Mouse (Mus musculus): Measurements from ENCODE around the gene Cntnap1. TPM values are rescaled to one million over a fixed set of nuclear protein-coding genes. Genes with fewer than 3 reads are reported as not detected.
A peak's percentile ranks its signal among the peaks of the same experiment; 100 is the strongest.

The Cntnap1 gene
- polyA plus RNA-seq, 1 experiment from 2014 or later: 2.8 TPM

GRCm38 (mm10) chr11:101138536-101139181 lies 31.7 kb upstream of the Cntnap1 start:
- Histone ChIP-seq H3K36me3 (no peaks in the 10 kb centered on the region), H3K4me3 (peak overlapping the region; percentile 15), H3K27ac (peak overlapping the region; percentile 36), H3K9ac (no peak overlapping the region), H3K9me3 (no peaks in the 10 kb centered on the region), H3K27me3 (peaks cover 10% of the 10 kb centered on the region), H3K4me2 (peak overlapping the region; percentile 36), H3K4me1 (replicated peaks) (peaks cover 19% of the 10 kb centered on the region)
- WGBS: 26% methylated on average over 15 of the region's 15 CpGs
- ATAC-seq (ENCODE audit: low FRiP score): 0 out of 2 replicates have a peak, but pooled peaks have one; percentile 57

GRCm38 (mm10) chr11:101140164-101140819 lies 30.0 kb upstream of the Cntnap1 start:
- Histone ChIP-seq H3K27me3 (peaks cover 10% of the 10 kb centered on the region), H3K4me2 (peak overlapping the region; percentile 48), H3K4me3 (peak overlapping the region; percentile 30), H3K4me1 (replicated peaks) (peaks cover 23% of the 10 kb centered on the region), H3K9ac (peak overlapping the region; percentile 64), H3K27ac (peak overlapping the region; percentile 66), H3K9me3 (no peaks in the 10 kb centered on the region), H3K36me3 (no peaks in the 10 kb centered on the region)
- WGBS: 42% methylated on average over 27 of the region's 27 CpGs
- ATAC-seq (ENCODE audit: low FRiP score): no peak

GRCm38 (mm10) chr11:101141088-101141487 lies 29.2 kb upstream of the Cntnap1 start:
- no peak overlapping the region for H3K4me2 ChIP-seq
- WGBS: 89% methylated on average over 8 of the region's 8 CpGs
- ATAC-seq (ENCODE audit: low FRiP score): no peak
- peak overlapping the region; percentile 66; the same call in 1 of the 2 replicates for H3K27ac ChIP-seq
- no peaks in the 10 kb centered on the region for H3K36me3 ChIP-seq
- peaks cover 10% of the 10 kb centered on the region for H3K27me3 ChIP-seq
- H3K4me1 ChIP-seq (replicated peaks): peaks cover 26% of the 10 kb centered on the region
- H3K4me3 ChIP-seq: no peak overlapping the region
- H3K9ac ChIP-seq: no peak overlapping the region
- no peaks in the 10 kb centered on the region for H3K9me3 ChIP-seq

- Histone ChIP-seq H3K9ac (no peak overlapping the region), H3K27ac (no peak overlapping the region), H3K36me3 (no peaks in the 10 kb centered on the region), H3K4me1 (replicated peaks) (peaks cover 35% of the 10 kb centered on the region), H3K27me3 (peaks cover 10% of the 10 kb centered on the region), H3K4me3 (no peak overlapping the region), H3K4me2 (no peak overlapping the region), H3K9me3 (no peaks in the 10 kb centered on the region)
- ATAC-seq (ENCODE audit: low FRiP score): no peak
- WGBS: 88% methylated on average over 10 of the region's 10 CpGs
Measured at GRCm38 (mm10) chr11:101142215-101142967, 27.9 kb upstream of the Cntnap1 start.

GRCm38 (mm10) chr11:101143338-101144225 lies 26.7 kb upstream of the Cntnap1 start:
- peak overlapping the region; percentile 56 for H3K9ac ChIP-seq
- WGBS: 16% methylated on average over 18 of the region's 19 CpGs
- H3K36me3 ChIP-seq: no peaks in the 10 kb centered on the region
- peak; percentile 64 for ATAC-seq (ENCODE audit: low FRiP score)
- H3K27me3 ChIP-seq: peaks cover 10% of the 10 kb centered on the region
- peak overlapping the region; percentile 53 for H3K4me2 ChIP-seq
- H3K4me3 ChIP-seq: peak overlapping the region; percentile 27
- H3K9me3 ChIP-seq: no peaks in the 10 kb centered on the region
- H3K4me1 ChIP-seq (replicated peaks): peaks cover 33% of the 10 kb centered on the region
- H3K27ac ChIP-seq: peak overlapping the region; percentile 63

DNA sequence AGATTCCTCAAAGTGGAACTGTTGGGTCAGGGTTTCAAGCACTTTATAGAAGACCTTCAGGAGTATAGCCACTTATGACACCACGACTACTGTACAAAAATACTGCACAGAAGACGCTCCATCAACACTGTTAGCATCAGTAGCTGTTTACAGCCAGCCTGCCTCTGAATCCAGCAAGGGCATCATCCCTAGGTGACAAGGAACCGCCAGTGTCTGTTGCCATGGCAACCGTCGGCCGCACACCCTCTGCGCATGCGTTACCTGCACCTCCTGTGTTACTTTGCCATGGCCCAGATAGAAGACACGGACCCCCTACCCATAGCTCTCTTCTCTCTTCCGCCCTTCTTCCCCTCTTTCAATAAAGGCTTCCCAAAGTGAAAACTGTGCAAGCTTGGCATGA lies 23.9 kb upstream of the Cntnap1 start:
- 16% methylated on average over 10 of the region's 10 CpGs for WGBS
- peak overlapping the region; percentile 33 for H3K4me2 ChIP-seq
- ATAC-seq (ENCODE audit: low FRiP score): peak; percentile 73; the same call in 1 of the 2 replicates

DNA sequence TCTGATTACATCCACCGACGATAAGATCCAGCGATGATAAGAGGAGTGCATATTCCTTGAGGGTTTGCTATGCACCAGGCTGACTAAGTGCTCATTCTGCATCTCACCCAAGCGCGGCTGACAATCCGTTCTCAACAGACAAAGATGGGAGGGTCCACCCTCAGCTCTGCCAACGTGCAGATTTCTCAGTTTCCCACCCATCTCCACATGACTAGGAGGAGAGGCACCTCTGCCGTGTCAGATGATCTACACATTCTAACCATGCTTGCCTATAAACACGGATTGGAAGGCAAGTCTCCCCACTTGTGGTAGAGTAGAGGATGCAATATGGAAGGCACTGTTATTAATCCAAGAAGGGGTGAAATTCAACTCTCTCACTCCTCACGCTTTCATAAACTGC lies 21.6 kb upstream of the Cntnap1 start:
- H3K4me3 ChIP-seq: no peak overlapping the region
- 76% methylated on average over 10 of the region's 10 CpGs for WGBS
- peaks cover 28% of the 10 kb centered on the region for H3K4me1 ChIP-seq (replicated peaks)
- no peaks in the 10 kb centered on the region for H3K36me3 ChIP-seq
- peak overlapping the region; percentile 69; the same call in 1 of the 2 replicates for H3K27ac ChIP-seq
- no peak overlapping the region for H3K9ac ChIP-seq
- no peaks in the 10 kb centered on the region for H3K27me3 ChIP-seq
- H3K4me2 ChIP-seq: no peak overlapping the region
- ATAC-seq (ENCODE audit: low FRiP score): no peak
- H3K9me3 ChIP-seq: no peaks in the 10 kb centered on the region

More for the DNA sequence above, 23.9 kb upstream of the Cntnap1 start:
- H3K27ac ChIP-seq: peak overlapping the region; percentile 80
- H3K36me3 ChIP-seq: no peaks in the 10 kb centered on the region
- no peaks in the 10 kb centered on the region for H3K9me3 ChIP-seq
- peaks cover 4% of the 10 kb centered on the region for H3K27me3 ChIP-seq
- no peak overlapping the region for H3K4me3 ChIP-seq
- no peak overlapping the region for H3K9ac ChIP-seq
- H3K4me1 ChIP-seq (replicated peaks): peaks cover 32% of the 10 kb centered on the region

- no peaks in the 10 kb centered on the region for H3K27me3 ChIP-seq
- H3K27ac ChIP-seq: peak overlapping the region; percentile 69
- H3K4me1 ChIP-seq (replicated peaks): peaks cover 25% of the 10 kb centered on the region
- H3K9ac ChIP-seq: no peak overlapping the region
- ATAC-seq (ENCODE audit: low FRiP score): no peak
- 50% methylated on average over 9 of the region's 9 CpGs for WGBS
- H3K4me2 ChIP-seq: no peak overlapping the region
- no peaks in the 10 kb centered on the region for H3K9me3 ChIP-seq
- H3K36me3 ChIP-seq: no peaks in the 10 kb centered on the region
- no peak overlapping the region for H3K4me3 ChIP-seq
Measured at GRCm38 (mm10) chr11:101149178-101150105, 20.9 kb upstream of the Cntnap1 start.

DNA sequence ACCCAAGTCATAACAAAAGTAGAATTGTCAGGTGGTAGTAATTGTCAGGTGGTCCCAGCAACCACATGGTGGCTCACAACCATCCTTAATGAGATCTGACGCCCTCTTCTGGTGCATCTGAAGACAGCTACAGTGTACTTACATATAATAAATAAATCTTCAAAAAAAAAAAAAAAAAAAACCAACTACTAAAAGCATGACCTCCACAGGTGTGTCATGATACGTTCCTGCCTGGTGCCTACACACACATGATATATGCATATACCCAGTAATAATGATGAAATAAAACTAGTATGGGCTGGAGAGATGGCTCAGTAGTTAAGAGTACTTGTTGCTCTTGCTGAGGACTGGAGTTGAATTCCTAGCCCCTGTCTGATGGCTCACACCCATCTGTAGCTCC lies 19.3 kb upstream of the Cntnap1 start:
- WGBS: 41% methylated on average over 2 of the region's 2 CpGs
- Histone ChIP-seq H3K27me3 (no peaks in the 10 kb centered on the region), H3K9me3 (no peaks in the 10 kb centered on the region), H3K27ac (no peak overlapping the region), H3K9ac (no peak overlapping the region), H3K36me3 (no peaks in the 10 kb centered on the region), H3K4me2 (no peak overlapping the region), H3K4me3 (no peak overlapping the region), H3K4me1 (replicated peaks) (peaks cover 31% of the 10 kb centered on the region)
- no peak for ATAC-seq (ENCODE audit: low FRiP score)

DNA sequence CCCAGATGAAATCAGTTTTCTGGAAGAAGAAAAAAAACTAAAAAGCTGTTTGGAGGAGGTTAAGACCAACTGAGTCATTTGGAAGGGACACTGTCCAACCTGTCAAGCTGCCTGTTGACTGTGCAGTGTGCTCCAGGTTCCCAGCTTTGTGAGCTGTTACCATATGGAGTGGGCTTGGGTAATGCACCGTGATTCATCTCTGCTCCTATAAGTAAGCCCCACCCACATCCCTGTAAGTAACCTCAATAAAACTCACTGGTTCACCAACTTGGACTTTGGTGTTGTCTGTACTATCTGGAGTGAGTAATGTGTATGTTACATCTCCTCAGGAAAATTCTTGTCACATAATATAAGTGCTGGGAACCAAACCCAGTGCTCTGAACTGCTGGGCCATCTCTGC lies 17.5 kb upstream of the Cntnap1 start:
- Histone ChIP-seq H3K4me2 (no peak overlapping the region), H3K36me3 (no peaks in the 10 kb centered on the region), H3K4me3 (no peak overlapping the region), H3K9ac (no peak overlapping the region), H3K27ac (no peak overlapping the region), H3K9me3 (no peaks in the 10 kb centered on the region), H3K4me1 (replicated peaks) (peaks cover 29% of the 10 kb centered on the region), H3K27me3 (peaks cover 8% of the 10 kb centered on the region)
- no peak for ATAC-seq (ENCODE audit: low FRiP score)
- WGBS: 81% methylated on average over 1 of the region's 1 CpGs

DNA sequence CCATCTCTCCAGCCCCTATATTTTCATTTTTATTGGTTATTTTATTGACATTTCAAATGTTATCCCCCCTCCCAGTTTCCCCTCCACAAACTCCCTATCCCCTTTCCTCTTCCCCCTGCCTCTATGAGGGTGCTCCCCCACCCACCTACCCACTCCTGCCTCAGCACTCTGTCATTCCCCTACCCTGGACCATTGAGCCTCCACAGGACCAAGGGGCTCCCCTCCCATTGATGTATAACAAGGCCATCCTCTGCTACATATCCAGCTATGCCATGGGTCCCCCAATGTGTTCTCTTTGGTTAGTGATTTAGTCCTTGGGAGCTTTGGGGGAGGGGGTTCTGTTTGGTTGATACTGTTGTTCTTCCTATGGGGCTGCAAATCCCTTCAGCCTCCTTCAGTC lies 15.7 kb upstream of the Cntnap1 start:
- H3K9me3 ChIP-seq: no peaks in the 10 kb centered on the region
- peaks cover 19% of the 10 kb centered on the region for H3K4me1 ChIP-seq (replicated peaks)
- no peak overlapping the region for H3K9ac ChIP-seq
- H3K4me3 ChIP-seq: no peak overlapping the region
- ATAC-seq (ENCODE audit: low FRiP score): no peak
- 0 out of 2 replicates have a peak, but pooled peaks cover 5% of the 10 kb centered on the region for H3K36me3 ChIP-seq
- H3K27me3 ChIP-seq: peaks cover 27% of the 10 kb centered on the region
- no peak overlapping the region for H3K4me2 ChIP-seq
- no peak overlapping the region for H3K27ac ChIP-seq

Measured in hindbrain, embryonic 13.5 days (tissue).